Mouse (Mus musculus) urinary bladder, adult 2 months (tissue): ENCODE results near the gene Slc3a2. TPM values are rescaled to one million over a fixed set of nuclear protein-coding genes. Genes with fewer than 3 reads are reported as not detected.
"Not testable (repeated sequence)": the region's sequence is repeated elsewhere in the genome, so short reads cannot be mapped to it uniquely, and the experiment has no call there.

Experiments
- DNase-seq: peaks from one replicate; pipeline ENCODE4 v3.0.0; 2022; ENCODE audit warnings: low spot score
- polyA plus RNA-seq: library from polyadenylated mRNA; depleted of rRNA; stranded (reverse); fragments of >200 nt; gene quantifications from 2 replicates; pipeline ENCODE4 v1.2.3, GENCODE M21; 2012

Gene Slc3a2
- polyA plus RNA-seq, 1 experiment: 115 TPM

- DNase-seq: no peak
Observed at GRCm38 (mm10) chr19:8727495-8728114, 4.4 kb upstream of the Slc3a2 start.

GRCm38 (mm10) chr19:8726609-8727390, 3.6 kb upstream of the Slc3a2 start:
- DNase-seq: no peak

DNA sequence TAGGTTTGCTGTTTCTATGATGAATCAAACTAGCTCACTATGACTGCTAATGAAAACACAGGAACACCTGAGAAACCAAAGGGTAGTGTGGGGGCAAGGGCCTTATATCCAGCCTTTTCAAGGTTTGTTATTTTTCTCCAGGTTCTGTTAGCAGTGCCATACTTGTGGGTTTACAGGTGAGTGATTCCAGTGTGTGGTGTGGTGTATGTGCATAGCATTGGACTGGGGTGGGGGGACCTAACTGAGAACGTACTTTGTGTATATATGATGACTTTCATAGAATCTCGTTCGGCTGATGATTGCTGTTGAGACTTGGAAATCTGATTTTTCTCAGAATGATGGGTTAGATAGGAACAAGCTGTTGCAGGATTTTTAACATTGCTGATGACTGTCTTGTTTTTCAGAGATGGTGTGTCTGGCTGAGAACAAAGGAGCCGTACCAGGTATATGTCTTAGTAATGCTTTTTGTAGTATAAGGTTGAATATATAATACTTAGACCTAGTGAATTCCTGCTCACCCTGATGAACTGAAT, 2.0 kb upstream of the Slc3a2 start:
- no peak for DNase-seq

DNA sequence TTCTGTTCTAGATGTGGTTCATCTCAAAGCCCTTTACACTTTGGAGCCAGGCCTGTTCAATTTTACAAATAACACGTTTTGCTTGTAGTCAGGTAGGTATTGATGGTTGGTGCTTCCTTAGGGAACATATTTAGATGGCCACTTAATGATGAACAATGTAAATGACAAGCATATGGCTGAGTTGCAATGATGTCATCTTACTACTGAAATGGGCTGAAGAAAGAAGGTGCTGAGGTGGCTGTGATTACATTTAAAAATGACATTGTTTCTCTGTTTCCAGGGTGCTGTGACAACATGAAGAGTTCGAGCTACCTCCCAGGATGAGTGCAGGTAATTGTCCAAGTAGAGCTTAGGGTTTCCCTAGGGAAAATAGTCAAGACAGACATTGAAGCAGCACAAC, 1.2 kb upstream of the Slc3a2 start:
- DNase-seq: no peak

DNA sequence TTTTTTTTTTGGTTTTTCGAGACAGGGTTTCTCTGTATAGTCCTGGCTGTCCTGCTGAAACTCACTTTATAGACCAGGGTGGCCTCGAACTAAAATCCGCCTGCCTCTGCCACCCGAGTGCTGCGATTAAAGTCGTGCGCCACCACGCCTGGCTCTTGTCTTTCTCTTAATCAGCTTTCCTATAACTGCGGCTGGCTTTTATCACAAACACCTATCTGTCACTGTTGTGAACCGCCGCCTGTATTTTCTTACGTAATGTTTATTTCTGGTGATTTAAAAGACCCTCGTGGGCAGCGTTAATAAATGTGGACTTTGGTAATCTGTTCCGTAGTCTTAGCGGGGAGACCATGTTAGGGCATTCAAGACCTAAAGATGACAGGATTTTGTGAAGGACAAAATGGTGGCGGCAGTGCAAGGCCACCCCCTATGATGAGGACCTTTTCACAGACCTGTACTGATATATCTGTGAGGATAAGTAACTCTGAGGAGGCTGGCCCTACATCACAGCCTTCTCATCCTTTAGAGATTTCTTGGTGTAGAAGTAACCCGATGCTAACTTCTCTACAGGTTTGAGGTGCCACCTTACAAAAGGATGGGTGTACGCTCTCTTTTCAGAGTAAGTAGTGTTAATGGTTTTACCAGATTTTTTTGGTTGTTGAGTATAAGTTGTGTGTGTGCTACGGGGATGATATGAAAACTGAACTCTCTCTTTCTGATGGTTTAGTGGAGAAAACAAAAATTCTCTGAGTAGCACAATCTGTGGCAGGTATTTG, 591 bp upstream of the Slc3a2 start:
- no peak for DNase-seq

DNA sequence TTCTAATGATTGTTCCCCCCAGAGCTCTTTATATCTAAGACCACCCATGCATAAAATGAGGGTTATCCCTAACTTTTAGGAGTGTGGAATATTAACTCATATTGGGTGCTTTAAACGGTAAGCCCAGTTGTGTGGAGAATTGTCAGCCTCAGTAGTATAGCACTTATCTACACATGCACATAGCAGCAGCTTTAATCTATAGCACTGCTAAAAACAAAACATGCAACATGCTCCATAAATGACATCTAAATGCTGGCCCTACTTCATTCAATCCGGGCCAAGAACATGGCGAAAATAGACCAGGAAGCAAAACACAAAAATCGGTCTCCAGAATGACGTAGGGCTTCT, 636 bp downstream of the Slc3a2 start:
- no peak for DNase-seq

- no peak for DNase-seq
Observed at GRCm38 (mm10) chr19:8722021-8722420, 1.1 kb downstream of the Slc3a2 start.

DNA sequence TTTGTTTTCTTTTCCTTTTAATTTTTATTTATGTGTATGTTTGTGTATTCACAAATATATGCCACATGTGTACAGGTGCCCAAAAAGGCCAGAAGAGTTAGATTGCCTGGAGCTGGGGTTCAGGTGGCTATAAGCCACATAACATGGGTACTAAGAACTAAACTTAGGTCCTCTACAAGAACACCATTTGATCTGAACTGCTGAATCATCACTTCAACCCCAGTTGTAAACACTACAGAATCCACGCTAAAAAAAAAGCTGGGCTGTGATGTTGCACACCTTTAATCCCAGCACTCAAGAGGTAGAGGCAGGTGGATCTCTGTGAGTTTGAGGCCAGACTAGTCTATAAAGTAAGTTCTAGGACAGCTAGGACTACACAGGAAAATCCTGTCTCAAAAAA, 1.8 kb downstream of the Slc3a2 start:
- no peak for DNase-seq

GRCm38 (mm10) chr19:8719037-8719436, 4.1 kb downstream of the Slc3a2 start:
- DNase-seq: not testable (repeated sequence)

GRCm38 (mm10) chr19:8718357-8718756, 4.8 kb downstream of the Slc3a2 start:
- DNase-seq: no peak

DNA sequence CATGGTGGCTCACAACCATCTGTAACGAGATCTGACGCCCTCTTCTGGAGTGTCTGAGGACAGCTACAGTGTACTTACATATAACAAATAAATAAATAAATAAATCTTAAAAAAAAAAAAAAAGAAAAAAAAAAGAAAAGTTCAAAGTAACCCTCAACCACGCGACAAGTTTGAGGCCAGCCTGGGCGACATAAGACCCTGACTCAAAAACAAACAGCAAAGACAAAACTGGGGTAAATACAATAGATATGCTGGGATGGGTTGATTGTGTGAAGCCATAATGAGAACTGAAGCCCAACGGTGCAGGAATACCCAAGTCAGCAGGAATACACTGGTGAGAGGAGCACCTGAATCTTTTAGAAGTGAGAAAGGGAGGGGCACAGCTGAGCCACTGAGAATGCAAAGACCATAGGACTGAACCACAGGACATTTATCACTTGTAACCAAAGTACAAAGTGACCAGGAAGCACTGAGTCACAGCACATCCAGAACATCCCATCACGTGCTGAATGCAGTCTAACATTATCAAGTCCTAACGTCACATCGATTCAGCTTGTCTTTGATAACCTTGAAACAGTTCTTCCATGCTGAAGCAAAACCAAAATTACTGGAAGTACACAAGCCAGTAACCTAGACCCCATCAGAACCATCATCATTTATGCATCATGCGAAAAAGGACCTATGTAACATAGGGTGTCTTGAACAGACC, 6.2 kb downstream of the Slc3a2 start:
- no peak for DNase-seq

- no peak for DNase-seq
Observed at GRCm38 (mm10) chr19:8715868-8716766, 7.1 kb downstream of the Slc3a2 start.

GRCm38 (mm10) chr19:8714653-8715481, 8.3 kb downstream of the Slc3a2 start:
- no peak for DNase-seq

GRCm38 (mm10) chr19:8713997-8714652, 9.0 kb downstream of the Slc3a2 start:
- DNase-seq: no peak

DNA sequence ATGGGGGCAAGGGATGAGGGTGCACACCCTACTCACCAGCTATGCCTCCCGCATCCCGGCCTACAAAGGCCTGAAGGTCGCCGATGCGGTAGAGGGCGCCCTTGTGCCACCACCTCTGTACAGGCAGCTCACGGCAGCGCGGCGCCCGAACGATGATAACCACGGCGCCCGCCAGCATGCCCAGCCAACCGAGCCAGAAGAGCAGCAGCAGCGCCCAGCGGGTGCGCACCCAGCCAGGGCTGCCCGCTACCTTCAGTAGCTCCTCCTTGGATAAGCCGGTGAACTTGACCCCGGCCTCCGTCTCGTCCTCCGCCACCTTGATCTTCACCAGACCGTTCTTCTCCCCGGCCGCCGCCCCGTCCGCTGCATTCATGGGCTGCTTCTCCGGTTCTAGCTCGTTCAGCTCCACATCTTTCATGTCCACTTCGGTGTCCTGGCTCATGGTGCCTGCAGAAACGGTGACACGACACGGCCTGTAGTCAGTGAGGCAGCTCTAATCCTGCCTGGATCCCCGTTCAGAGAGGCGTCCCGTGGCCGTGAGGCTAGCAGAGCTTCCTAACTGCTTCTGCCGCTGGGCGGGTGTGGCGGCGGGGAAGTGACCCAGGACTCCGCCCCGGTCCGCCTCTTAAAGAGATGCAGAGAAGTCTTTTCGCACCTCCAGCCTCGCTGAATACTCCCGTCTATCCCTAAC, 9.7 kb downstream of the Slc3a2 start:
- DNase-seq: peak; percentile 89

DNA sequence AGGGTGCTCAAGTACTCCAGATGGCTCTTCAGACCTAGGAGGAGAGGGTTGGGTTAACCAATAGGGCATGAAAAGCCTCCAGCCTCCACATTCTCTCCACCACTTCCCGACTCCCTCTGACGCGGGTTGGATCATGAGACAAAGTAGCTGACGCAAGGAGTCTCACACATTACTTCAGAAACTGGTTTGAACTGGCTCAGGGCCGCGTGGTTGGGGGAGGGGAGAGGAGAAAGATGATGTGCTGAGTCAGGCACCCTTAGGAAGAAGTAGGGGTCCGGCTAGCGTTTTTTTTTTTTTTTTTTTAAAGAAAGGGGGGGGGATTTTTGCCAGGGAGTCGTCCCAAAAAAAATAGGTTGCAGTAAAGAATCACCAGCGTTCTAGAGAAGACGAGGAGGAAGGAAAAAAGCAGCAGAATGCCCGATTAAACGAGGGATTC, 10.3 kb downstream of the Slc3a2 start:
- peak; percentile 46 for DNase-seq

- DNase-seq: no peak
Observed at GRCm38 (mm10) chr19:8711949-8712869, 11.0 kb downstream of the Slc3a2 start.

GRCm38 (mm10) chr19:8711506-8711905, 11.7 kb downstream of the Slc3a2 start:
- DNase-seq: no peak
